Mouse (Mus musculus): ENCODE measurements around the gene Tgm5.
"Not testable (repeated sequence)": the region's sequence is repeated elsewhere in the genome, so short reads cannot be mapped to it uniquely, and the experiment has no call there.

The Tgm5 gene

DNA sequence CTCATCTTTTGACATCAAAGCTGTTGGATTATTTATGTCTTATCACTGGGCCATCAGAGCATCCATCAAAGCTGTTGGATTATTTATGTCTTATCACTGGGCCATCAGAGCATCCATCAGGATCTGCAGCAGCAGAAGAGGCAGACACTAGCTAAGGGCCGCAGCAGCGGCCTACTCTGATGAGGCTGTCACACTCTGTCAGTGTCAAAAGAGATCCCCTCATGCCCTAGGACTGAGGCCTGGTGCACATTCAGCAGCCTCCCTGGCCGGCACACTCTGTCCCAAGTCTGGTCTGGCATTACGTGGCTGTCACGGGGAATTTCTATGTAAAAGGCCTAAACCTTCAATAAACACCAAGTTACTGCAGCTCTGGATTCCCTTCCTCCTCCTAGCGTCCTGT is 16.1 kb downstream of the Tgm5 start:
- no peaks in the 10 kb centered on the region for H3K27me3 ChIP-seq (ENCODE audit: control insufficient read depth, insufficient read depth, low read length, poor library complexity, severe bottlenecking)
- DNase-seq (ENCODE audit: low read depth, low spot score) = no peak
- no peaks in the 10 kb centered on the region for H3K36me3 ChIP-seq (ENCODE audit: control insufficient read depth, insufficient read depth, low read length, poor library complexity, severe bottlenecking)

- Histone ChIP-seq H3K27me3 (ENCODE audit: control insufficient read depth, insufficient read depth, low read length, poor library complexity, severe bottlenecking) (no peaks in the 10 kb centered on the region), H3K36me3 (ENCODE audit: control insufficient read depth, insufficient read depth, low read length, poor library complexity, severe bottlenecking) (no peaks in the 10 kb centered on the region)
- no peak for DNase-seq (ENCODE audit: low read depth, low spot score)
These were observed 18.5 kb downstream of the Tgm5 start for GRCm38 (mm10) chr2:121067116-121067515.

GRCm38 (mm10) chr2:121061315-121061714 is 24.3 kb downstream of the Tgm5 start:
- no peaks in the 10 kb centered on the region for H3K27me3 ChIP-seq (ENCODE audit: control insufficient read depth, insufficient read depth, low read length, poor library complexity, severe bottlenecking)
- no peaks in the 10 kb centered on the region for H3K36me3 ChIP-seq (ENCODE audit: control insufficient read depth, insufficient read depth, low read length, poor library complexity, severe bottlenecking)
- no peak for DNase-seq (ENCODE audit: low read depth, low spot score)

GRCm38 (mm10) chr2:121057997-121058396 is 27.6 kb downstream of the Tgm5 start:
- Histone ChIP-seq H3K27me3 (ENCODE audit: control insufficient read depth, insufficient read depth, low read length, poor library complexity, severe bottlenecking) (no peaks in the 10 kb centered on the region), H3K36me3 (ENCODE audit: control insufficient read depth, insufficient read depth, low read length, poor library complexity, severe bottlenecking) (no peaks in the 10 kb centered on the region)
- DNase-seq (ENCODE audit: low read depth, low spot score) = no peak

GRCm38 (mm10) chr2:121055915-121056314 is 29.7 kb downstream of the Tgm5 start:
- no peak for DNase-seq (ENCODE audit: low read depth, low spot score)
- H3K27me3 ChIP-seq (ENCODE audit: control insufficient read depth, insufficient read depth, low read length, poor library complexity, severe bottlenecking) = no peaks in the 10 kb centered on the region
- no peaks in the 10 kb centered on the region for H3K36me3 ChIP-seq (ENCODE audit: control insufficient read depth, insufficient read depth, low read length, poor library complexity, severe bottlenecking)

DNA sequence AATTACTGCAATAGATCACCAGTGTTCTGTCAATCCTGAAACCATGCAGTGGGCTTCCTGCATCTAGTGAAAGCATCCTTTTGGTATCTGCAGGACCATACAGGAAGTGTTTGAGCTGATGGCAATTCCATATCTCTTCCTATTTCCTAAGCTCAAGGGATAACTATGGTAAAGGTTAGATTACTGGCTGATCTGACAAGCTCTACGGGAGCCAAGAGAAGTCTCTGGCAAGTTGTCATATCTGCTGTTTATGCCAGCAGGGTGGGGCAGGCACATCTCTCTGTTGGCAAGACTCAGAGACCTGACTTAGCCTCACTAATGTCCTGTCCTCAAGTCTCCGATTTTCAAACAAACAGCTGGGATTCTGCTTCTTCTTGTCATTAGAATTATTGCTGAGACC is 31.6 kb downstream of the Tgm5 start:
- H3K27me3 ChIP-seq (ENCODE audit: control insufficient read depth, insufficient read depth, low read length, poor library complexity, severe bottlenecking) = no peaks in the 10 kb centered on the region
- no peak for DNase-seq (ENCODE audit: low read depth, low spot score)
- no peaks in the 10 kb centered on the region for H3K36me3 ChIP-seq (ENCODE audit: control insufficient read depth, insufficient read depth, low read length, poor library complexity, severe bottlenecking)

GRCm38 (mm10) chr2:121052176-121052575 is 33.5 kb downstream of the Tgm5 start:
- Histone ChIP-seq H3K27me3 (ENCODE audit: control insufficient read depth, insufficient read depth, low read length, poor library complexity, severe bottlenecking) (no peaks in the 10 kb centered on the region), H3K36me3 (ENCODE audit: control insufficient read depth, insufficient read depth, low read length, poor library complexity, severe bottlenecking) (no peaks in the 10 kb centered on the region)
- DNase-seq (ENCODE audit: low read depth, low spot score) = no peak

DNA sequence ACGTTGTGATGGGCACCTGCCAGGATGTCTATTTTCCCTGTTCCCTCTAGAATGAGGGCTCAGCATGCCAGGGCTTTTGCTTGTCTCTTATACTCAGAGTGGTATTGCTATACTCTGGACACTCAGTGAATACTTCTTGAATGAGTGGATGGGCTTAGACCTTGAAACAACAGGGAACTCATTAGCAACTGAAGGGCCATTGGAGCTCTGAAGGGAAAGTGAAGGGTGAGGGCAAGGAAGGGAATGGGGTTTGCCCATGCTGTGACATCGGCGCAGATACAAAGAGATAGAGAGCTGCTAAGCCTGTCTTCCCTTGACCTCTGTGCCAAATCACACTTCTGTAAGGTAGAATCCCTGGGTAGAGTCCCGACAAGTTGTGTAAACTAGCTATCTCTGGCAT is 40.0 kb downstream of the Tgm5 start:
- H3K27me3 ChIP-seq (ENCODE audit: control insufficient read depth, insufficient read depth, low read length, poor library complexity, severe bottlenecking) = 0 out of 2 replicates have a peak, but pooled peaks cover 2% of the 10 kb centered on the region
- no peak for DNase-seq (ENCODE audit: low read depth, low spot score)
- no peaks in the 10 kb centered on the region for H3K36me3 ChIP-seq (ENCODE audit: control insufficient read depth, insufficient read depth, low read length, poor library complexity, severe bottlenecking)

DNA sequence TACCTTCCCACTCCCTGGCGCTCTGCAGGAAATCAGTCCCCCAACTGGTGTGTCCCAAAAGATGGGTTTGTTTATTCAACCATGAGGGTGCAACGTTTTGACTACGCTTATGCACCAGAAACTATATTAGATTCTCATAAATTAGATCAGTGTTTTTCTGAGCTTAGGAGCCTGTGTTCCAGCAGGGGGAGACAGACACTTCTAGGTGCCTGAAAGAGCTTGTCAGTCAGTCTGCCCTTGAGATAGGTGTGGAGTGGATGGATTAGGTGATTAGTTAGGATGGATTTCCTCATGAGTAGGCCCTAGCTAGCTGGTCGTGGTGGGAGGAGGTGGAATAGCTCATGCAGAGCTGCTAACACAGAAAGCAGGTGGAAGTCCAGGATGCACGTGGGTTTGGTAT is 44.5 kb downstream of the Tgm5 start:
- peak; percentile 15 for DNase-seq (ENCODE audit: low read depth, low spot score)
- H3K27me3 ChIP-seq (ENCODE audit: control insufficient read depth, insufficient read depth, low read length, poor library complexity, severe bottlenecking) = 0 out of 2 replicates have a peak, but pooled peaks cover 2% of the 10 kb centered on the region
- H3K36me3 ChIP-seq (ENCODE audit: control insufficient read depth, insufficient read depth, low read length, poor library complexity, severe bottlenecking) = no peaks in the 10 kb centered on the region

- H3K27me3 ChIP-seq (ENCODE audit: control insufficient read depth, insufficient read depth, low read length, poor library complexity, severe bottlenecking) = 0 out of 2 replicates have a peak, but pooled peaks cover 2% of the 10 kb centered on the region
- H3K36me3 ChIP-seq (ENCODE audit: control insufficient read depth, insufficient read depth, low read length, poor library complexity, severe bottlenecking) = no peaks in the 10 kb centered on the region
- no peak for DNase-seq (ENCODE audit: low read depth, low spot score)
These were observed 46.3 kb downstream of the Tgm5 start for GRCm38 (mm10) chr2:121039382-121039781.

GRCm38 (mm10) chr2:121038851-121039250 is 46.8 kb downstream of the Tgm5 start:
- not testable (repeated sequence) for H3K27me3 ChIP-seq (ENCODE audit: control insufficient read depth, insufficient read depth, low read length, poor library complexity, severe bottlenecking); DNase-seq (ENCODE audit: low read depth, low spot score)

GRCm38 (mm10) chr2:121036733-121037341 is 48.8 kb downstream of the Tgm5 start, which contains the start of gene Epb42:
Gene Epb42, minus strand, starts transcription at chr2:121037072.
- no peak for DNase-seq (ENCODE audit: low read depth, low spot score)
- Histone ChIP-seq H3K27me3 (ENCODE audit: control insufficient read depth, insufficient read depth, low read length, poor library complexity, severe bottlenecking) (no peaks in the 10 kb centered on the region), H3K36me3 (ENCODE audit: control insufficient read depth, insufficient read depth, low read length, poor library complexity, severe bottlenecking) (no peaks in the 10 kb centered on the region)

More at GRCm38 (mm10) chr2:121038851-121039250, 46.8 kb downstream of the Tgm5 start:
- H3K36me3 ChIP-seq (ENCODE audit: control insufficient read depth, insufficient read depth, low read length, poor library complexity, severe bottlenecking) = not testable (repeated sequence)

- H3K36me3 ChIP-seq (ENCODE audit: control insufficient read depth, insufficient read depth, low read length, poor library complexity, severe bottlenecking) = no peaks in the 10 kb centered on the region
- DNase-seq (ENCODE audit: low read depth, low spot score) = no peak
- H3K27me3 ChIP-seq (ENCODE audit: control insufficient read depth, insufficient read depth, low read length, poor library complexity, severe bottlenecking) = no peaks in the 10 kb centered on the region
These were observed 62.7 kb downstream of the Tgm5 start for GRCm38 (mm10) chr2:121022918-121023317.

DNA sequence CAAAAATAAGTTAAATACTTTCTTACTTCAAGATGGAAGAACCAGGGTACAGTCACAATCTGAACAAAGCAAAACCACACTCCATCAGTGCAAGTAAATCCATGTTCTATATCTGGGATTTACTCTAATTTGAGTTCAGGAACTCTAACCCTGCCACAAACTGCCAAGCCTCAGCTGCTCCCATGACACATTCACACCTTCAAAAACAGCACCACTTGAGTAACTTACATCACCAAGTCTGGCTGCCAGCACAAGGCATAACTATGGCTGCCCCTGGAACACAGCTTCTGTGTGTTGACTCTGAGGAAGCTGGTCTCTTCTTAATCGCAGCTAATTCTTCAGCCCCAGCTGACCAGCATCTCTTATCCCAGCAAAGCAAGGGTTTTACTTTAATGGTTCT is 68.5 kb downstream of the Tgm5 start:
- Histone ChIP-seq H3K36me3 (ENCODE audit: control insufficient read depth, insufficient read depth, low read length, poor library complexity, severe bottlenecking) (peaks cover 9% of the 10 kb centered on the region), H3K27me3 (ENCODE audit: control insufficient read depth, insufficient read depth, low read length, poor library complexity, severe bottlenecking) (no peaks in the 10 kb centered on the region)
- no peak for DNase-seq (ENCODE audit: low read depth, low spot score)

GRCm38 (mm10) chr2:121016226-121016625 is 69.4 kb downstream of the Tgm5 start:
- no peak for DNase-seq (ENCODE audit: low read depth, low spot score)
- H3K27me3 ChIP-seq (ENCODE audit: control insufficient read depth, insufficient read depth, low read length, poor library complexity, severe bottlenecking) = no peaks in the 10 kb centered on the region
- peaks cover 9% of the 10 kb centered on the region for H3K36me3 ChIP-seq (ENCODE audit: control insufficient read depth, insufficient read depth, low read length, poor library complexity, severe bottlenecking)

- no peak for DNase-seq (ENCODE audit: low read depth, low spot score)
- Histone ChIP-seq H3K36me3 (ENCODE audit: control insufficient read depth, insufficient read depth, low read length, poor library complexity, severe bottlenecking) (peaks cover 9% of the 10 kb centered on the region), H3K27me3 (ENCODE audit: control insufficient read depth, insufficient read depth, low read length, poor library complexity, severe bottlenecking) (no peaks in the 10 kb centered on the region)
These were observed 70.1 kb downstream of the Tgm5 start for GRCm38 (mm10) chr2:121015507-121015906.

Measured in splenic B cell, adult 2 months (primary cell).